Mouse (Mus musculus) erythroblast, adult 5-6 weeks (primary cell): ENCODE results near the gene Aldh3b3. TPM values are rescaled to one million over a fixed set of nuclear protein-coding genes. Genes with fewer than 3 reads are reported as not detected.
"Not testable (repeated sequence)": the region's sequence is repeated elsewhere in the genome, so short reads cannot be mapped to it uniquely, and the experiment has no call there.

ENCODE experiments used
- ATAC-seq: replicated peaks from 2 replicates; pipeline ENCODE4 v1.8.0; 2016; ENCODE audit warnings: moderate number of reproducible peaks, mild to moderate bottlenecking, moderate TSS enrichment, inconsistent platforms; ENCODE audit not compliant: poor library complexity, low FRiP score, severe bottlenecking
- total RNA-seq, 2 experiments: library from RNA; stranded (forward) in 1 of 2; stranded (reverse) in 1 of 2; fragments of 150-400 nt in 1 of 2; fragments of 200-764, 138-1000 nt in 1 of 2; gene quantifications; 2 replicates each; pipeline versions ENCODE4 v1.2.3 to v1.2.4; 2015 to 2017; ENCODE audit warnings: low replicate concordance in 2 of 2

Aldh3b3 gene
- total RNA-seq, 2 experiments from 2014 or later: 4.9 TPM; not detected in 1

GRCm38 (mm10) chr19:3935032-3935895, 23.2 kb upstream of the Aldh3b3 start, which contains the start of gene Unc93b1:
Gene Unc93b1, plus strand, starts transcription at chr19:3935186.
- ATAC-seq: no peak

GRCm38 (mm10) chr19:3935896-3936850, 22.3 kb upstream of the Aldh3b3 start:
- no peak for ATAC-seq

DNA sequence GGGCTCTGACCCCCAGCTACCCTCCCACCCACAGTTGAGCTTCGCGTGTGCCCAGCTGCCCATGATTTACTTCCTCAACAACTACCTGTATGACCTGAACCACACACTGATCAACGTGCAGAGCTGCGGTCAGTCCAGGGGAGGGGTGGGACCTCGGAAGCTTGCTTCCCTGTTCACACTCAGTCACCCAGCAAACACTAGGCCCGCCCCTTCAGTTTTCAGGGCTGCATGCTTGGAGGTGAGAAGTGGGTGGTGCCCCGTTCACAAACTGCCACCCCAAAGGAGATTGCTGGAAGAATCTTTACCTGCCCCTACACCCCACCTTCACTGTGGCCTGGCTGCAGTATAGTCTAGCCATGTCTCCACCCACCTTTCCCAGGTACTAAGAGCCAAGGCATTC, 16.1 kb upstream of the Aldh3b3 start:
- no peak for ATAC-seq

DNA sequence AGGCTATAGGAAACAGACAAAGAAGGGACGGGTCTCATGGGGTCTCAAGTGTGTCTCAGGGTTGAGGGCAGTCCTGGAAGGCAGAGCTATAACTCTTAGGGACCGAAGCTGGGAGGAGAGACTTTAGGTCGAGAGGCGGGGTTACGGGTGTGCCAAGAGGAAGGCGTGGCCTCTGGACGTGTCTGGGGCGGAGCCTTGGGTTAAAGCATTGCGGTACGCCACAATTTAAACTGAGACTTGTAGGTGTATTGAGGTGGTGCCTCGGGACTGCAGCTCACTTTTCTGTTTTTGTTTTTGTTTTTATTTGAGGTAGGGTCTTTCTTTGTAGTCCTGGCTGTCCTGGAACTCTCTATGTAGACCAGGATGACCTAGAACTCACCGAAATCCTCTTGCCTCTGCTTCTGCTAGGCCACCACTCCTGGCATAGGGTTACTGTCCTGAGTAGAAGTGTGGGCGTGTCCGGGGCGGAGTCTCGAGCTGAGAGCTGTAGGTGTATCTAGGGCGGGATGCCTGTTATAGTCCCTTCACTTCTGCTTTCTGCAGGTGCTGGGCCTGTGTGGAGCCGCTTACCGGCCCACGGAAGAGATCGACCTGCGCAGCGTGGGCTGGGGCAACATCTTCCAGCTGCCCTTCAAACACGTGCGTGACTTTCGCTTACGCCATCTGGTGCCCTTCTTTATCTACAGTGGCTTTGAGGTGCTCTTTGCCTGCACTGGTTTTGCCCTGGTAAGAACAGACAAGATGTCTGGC, 15.3 kb upstream of the Aldh3b3 start:
- peak; percentile 71 for ATAC-seq

GRCm38 (mm10) chr19:3945872-3946564, 12.4 kb upstream of the Aldh3b3 start:
- no peak for ATAC-seq

GRCm38 (mm10) chr19:3946715-3947114, 11.7 kb upstream of the Aldh3b3 start:
- peak; percentile 81 for ATAC-seq

DNA sequence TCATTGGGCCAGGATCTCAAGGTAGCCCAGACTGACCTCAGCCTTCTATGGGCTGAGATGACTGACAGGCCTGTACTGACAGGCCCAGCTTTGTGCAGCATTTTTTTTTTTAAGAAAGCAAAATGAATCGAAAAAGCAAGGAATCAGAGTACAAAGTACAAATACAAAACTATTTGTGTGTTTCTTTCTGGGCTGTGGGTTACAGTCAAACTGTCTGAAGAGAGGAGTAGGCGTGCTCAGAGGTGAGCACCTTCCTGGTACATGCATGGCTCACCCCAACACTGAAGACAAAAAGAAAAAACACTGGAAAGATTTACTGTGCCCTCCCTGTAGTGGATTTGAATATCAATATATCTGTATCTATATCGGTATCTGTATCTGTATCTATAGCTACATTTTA, 10.6 kb upstream of the Aldh3b3 start:
- ATAC-seq: no peak

- ATAC-seq: no peak
Measured at GRCm38 (mm10) chr19:3948546-3948945, 9.9 kb upstream of the Aldh3b3 start.

GRCm38 (mm10) chr19:3950331-3950730, 8.1 kb upstream of the Aldh3b3 start:
- no peak for ATAC-seq

DNA sequence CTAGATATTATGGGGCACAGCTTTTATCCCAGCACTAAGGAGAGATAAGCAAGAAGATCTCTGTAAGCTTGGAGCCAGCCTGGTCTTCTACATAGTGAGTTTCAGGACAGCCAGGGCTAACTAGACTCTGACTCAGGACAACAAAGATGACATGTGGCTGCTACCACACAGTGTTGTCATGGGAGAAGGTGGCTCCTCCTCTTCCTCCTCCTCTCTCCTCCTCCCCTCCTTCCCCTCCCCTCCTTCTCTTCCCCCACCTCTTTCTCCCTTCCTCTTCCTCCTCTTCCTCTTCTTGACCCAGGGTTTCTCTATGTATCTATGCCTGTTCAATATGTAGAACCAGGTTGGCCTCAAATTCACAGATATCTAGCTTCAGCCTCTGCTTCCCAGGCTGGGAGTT, 7.0 kb upstream of the Aldh3b3 start:
- ATAC-seq: no peak

DNA sequence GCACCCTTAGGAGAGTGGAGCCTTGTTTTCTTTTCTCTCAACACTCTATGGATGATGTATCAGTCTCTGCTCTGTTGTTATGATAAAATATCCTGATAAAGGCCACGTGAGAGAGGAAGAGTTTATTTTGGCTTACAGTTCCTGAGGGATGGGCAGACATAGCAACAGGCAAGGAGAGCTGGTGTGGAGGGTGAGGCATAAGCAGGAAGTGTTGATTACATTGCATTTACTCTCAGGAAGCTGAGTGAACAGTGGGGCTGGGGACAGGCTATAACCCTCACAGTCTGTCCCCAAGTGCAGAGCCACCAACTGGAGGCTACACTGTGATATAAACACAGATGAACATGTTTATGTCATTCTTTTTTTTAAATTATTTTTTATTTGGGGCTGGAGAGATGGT, 6.3 kb upstream of the Aldh3b3 start:
- ATAC-seq: no peak

DNA sequence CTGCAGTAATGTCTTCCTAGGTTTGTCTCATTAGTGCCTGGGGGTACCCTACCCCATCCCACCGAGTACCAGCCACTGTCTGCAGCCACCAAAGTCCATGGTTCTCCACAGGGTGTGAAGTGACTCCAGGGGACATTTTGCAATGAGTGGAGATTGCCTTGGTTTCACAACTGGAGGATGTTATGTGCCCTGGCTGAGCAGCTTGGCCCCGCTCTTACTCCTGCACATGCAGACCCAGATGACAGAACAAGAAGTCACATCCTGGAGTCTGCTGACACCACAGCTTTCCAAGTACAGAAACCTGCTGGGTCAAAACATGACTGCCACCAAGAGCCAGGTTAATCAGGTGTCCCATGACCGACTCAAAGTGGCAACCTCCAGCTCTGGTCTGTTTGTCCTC, 3.4 kb upstream of the Aldh3b3 start:
- no peak for ATAC-seq

DNA sequence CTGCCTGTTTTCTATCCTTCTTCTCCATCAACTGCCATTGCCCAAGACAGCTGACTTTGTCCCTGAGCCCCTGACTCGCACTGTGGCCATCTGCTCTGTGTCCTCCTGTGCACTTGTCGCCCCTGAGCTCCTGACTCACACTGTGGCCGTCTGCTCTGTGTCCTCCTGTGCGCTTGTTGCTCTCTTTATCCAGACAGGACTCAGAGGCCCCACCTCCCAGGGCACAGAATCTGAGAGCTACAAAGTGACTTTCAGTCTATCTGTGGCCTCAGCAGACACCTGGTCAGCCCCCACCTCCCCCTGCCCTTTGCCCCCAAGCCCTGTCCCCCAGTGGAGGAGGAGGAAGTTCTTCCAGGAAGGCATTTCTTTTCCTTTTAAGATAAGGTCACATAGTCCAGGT, 2.6 kb upstream of the Aldh3b3 start:
- no peak for ATAC-seq

DNA sequence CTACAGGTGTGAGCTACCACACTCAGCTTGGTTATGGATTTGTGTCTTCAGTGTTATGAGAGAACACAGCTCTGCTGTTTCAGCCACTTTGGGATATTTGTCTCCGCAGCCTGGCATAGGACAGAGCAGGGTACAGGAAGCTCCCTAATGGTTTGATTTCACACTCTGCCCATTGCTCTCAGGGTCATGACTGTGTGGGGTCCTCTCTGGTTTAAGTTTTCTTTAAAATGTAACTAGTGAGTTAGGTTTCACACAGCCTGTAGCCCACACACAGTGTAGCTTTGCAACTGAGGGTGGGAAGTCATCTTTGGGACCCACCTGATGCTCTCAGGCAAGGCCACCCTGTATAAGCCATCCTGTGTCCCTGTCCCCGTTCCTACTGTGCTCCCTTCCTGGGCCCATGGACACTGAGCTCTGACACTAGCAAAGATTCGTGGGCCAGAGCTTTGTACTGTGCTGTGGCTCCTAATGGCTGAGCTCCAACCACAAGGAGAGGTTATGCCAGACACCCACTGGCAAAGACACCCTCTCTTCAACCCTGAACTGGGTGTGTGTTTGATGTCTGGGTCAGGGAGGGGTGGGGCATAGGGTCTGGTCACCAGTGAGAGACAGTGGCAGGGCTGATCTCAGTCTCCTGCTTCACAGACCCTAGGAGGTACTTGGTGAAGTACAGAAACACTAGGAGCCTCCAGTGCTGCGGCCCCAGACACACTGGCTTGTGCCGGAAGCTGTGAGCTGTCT, 979 bp upstream of the Aldh3b3 start:
- not testable (repeated sequence) for ATAC-seq

DNA sequence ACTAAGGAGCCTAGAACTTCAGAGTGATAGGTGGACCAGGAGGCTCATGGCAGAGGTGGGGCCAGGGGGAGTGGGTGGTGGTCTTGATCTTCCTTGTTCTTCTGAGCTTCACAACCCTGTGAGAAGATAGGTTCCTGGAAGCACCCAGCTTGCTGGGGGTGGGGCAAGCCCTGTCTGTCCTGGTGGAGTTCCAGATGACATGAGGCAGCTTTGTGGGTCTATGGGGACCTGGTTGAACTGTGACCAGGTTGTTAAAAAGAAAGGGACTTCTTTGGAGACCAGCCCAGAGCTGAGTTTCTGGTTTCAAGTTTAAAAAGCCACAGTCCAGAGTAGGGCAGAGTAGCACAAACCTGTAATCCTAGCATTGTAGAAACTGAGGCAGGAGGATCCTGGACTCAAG, 585 bp downstream of the Aldh3b3 start:
- ATAC-seq: no peak

DNA sequence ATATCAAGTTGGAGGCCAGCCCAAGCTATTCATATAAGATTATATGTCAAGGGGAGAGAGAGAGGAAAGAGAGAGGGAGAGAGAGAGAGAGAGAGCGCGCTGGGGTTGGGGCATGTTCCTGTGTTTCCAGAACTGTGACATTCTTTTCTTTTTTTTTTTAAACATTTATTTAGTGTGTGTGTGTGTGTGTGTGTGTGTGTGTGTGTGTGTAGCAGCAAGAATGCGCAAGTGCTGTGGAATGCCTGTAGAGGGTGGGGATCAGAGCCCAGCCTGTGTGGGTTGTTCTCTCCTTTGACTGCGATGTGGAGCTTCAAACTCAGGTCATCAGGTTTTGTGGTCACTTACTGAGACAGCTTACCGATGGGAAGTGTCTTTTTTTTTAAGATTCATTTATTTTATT, 1.8 kb downstream of the Aldh3b3 start:
- no peak for ATAC-seq

GRCm38 (mm10) chr19:3961805-3962204, 3.4 kb downstream of the Aldh3b3 start:
- ATAC-seq: not testable (repeated sequence)

DNA sequence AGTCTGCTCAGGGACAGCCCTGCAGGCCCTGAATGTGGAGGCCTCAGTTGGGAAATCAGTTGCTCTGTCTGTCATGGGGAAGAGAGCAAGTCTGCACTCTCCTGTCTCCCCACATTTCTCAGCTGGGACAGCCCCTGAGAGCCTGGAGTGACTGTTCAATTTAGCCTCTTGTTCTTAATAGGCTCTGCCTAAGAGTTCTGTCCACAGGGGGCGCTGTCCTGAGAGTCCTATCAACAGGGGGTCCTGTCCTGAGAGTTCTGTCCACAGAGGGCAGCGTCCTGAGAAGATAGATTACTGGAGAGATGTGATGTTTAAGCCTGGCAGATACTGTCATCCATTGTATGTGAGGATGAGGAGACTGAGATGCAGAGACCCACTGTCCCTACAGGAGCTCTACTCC, 4.0 kb downstream of the Aldh3b3 start:
- no peak for ATAC-seq

- ATAC-seq: no peak
Measured at GRCm38 (mm10) chr19:3964030-3964429, 5.6 kb downstream of the Aldh3b3 start.
